Mouse (Mus musculus): ENCODE measurements around the gene Ccdc96.

The Ccdc96 gene

DNA sequence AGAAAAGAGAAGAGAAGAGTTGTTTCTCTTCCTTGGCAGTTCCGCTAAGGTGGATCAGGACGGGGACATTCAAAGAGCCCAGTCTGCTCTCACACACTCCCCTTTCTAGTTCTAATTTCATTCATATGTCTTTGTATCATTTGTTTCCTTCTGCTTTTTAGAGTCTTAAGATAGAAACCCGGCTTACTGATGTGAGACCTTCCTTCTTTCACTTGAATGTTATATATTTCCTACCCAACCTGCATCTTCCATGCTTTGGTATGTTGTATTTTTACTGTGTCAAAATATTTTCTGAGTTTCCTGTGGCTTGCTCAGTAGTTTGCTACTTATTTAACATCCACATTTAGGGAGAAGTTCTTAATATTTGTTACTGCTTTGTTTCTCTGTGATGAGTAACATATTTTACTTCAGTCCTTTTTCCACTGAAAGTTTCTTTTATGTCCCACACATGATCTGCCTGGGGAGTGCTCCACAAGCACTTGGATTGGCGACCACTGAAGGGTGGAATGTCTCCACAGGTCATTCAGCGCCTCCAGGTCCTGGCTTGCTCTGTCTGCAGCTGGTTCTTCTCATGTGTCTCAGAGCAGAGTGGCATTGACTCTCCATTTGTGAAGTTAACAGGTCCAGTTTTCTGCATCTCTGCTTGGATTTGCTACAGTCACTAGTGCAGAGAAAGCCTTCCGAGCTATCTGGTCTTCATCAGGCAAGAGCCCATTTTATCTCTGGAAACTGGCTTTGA, 51.2 kb downstream of the Ccdc96 start:
- CTCF ChIA-PET: interaction anchor here in 1 of 4 experiments (0.6 to 0.7 kb wide), 2 partner anchors 54 to 212 kb away, joined by 3 to 7 read pairs; no protein-coding TSS in a partner anchor
- POLR2A ChIA-PET: no interaction called here

DNA sequence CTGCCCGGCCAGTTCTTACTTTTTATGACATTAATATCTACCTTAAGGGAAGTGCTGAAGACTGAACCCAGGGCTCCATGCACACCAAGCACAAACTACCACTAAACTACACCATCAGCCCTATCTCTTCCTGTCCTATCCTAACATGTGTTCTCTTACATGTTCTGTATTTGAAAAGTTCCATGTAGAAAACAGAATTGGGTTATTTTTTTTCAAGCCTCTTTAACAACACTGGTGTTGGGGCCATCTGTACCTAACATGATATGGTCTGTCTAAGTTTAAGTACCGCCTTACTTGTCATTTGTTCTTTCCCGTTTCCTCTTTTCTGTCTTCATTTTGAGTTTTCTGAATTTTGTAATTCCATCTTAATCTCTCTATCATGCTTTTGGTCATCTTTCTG, 52.0 kb downstream of the Ccdc96 start:
- CTCF ChIA-PET: interaction anchor here in 1 of 4 experiments (1.1 kb wide), 1 partner anchor 13 kb away, joined by 3 read pairs; no protein-coding TSS in a partner anchor
- POLR2A ChIA-PET: interaction anchor here in 1 of 4 experiments (1.2 kb wide), 1 partner anchor 46 kb away, joined by 3 read pairs; no protein-coding TSS in a partner anchor
